7 mouse cellular contexts compared by ENCODE assay signal in the genomic region with DNA sequence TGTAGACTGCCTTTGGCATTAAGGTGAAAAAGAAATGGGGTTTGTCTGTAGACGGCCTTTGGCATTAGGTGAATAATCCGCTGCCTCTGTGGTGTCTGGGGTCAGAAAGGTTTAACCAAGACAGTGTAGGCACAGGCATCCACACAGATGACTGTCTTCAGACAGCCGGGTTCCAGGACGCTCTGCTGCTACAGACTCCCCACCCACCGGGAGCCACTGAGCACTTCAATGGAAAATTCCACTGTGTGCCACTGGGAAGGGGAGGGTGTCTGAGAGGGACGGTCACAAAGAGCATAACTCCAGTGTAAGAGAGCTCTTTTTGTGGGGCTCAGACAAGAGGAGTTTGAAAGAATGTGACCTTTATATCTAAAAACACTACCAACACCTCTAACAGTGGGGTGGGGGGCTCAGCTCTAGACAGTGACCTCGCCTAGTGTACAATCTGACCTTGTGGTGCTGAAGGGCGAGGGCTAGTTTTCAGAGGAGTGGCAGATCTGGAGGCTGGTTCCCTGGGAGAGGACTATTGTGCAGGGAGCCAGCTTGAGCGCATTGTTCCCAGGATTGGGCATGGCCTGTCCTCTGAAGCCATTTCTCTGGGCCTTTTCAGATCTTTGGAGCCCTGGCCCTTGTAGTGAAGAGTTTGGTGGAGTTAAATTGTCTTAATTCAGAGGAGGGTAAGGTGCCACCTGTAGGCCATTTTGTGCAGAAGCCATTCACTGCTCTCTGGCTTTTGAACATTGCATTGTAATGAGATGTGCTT. TPM values are rescaled to one million over a fixed set of nuclear protein-coding genes. Genes with fewer than 3 reads are reported as not detected.
DNase-seq lines count a peak whose midpoint lies in the region; ATAC-seq and TF ChIP-seq lines count a peak whose summit lies in the region.

No protein-coding gene starts in this region.

- H3K36me3 ChIP-seq in testis, adult 2 months (ENCODE audit: control insufficient read depth, insufficient read depth, low read length), result peaks cover 2% of the 10 kb centered on the region; the same call in 1 of the 2 replicates
- H3K36me3 ChIP-seq in heart, embryonic 10.5 days, result peaks cover 21% of the 10 kb centered on the region
- peaks cover 18% of the 10 kb centered on the region for H3K36me3 ChIP-seq in kidney, embryonic 15.5 days

- TF ChIP-seq CTCF in testis, adult 2 months (IDR thresholded peaks at IDR 0.05; ENCODE audit: control insufficient read depth, insufficient read depth, insufficient replicate concordance, low read depth, low read length), result no peak

- H3K9ac ChIP-seq in kidney, embryonic 15.5 days, result no peak overlapping the region

- no peak for DNase-seq in testis, postnatal 10 days (ENCODE audit: low spot score)
- DNase-seq in heart, embryonic 10.5 days (ENCODE audit: low spot score), result peak; percentile 86
- DNase-seq in retina, postnatal 1 day, result peak; percentile 37
- no peak for DNase-seq in gastrocnemius, postnatal 36 days

- no peak for TF ChIP-seq POLR2A in testis, adult 2 months (IDR thresholded peaks at IDR 0.05; ENCODE audit: control insufficient read depth, low read depth, low read length)

- no peaks in the 10 kb centered on the region; the same call in 1 of the 2 replicates for H3K4me1 ChIP-seq in testis, adult 2 months (ENCODE audit: control insufficient read depth, insufficient read depth, low read length)
- H3K4me1 ChIP-seq in heart, embryonic 10.5 days, result peaks cover 33% of the 10 kb centered on the region
- H3K4me1 ChIP-seq in kidney, embryonic 15.5 days, result peaks cover 23% of the 10 kb centered on the region

- no peaks in the 10 kb centered on the region for H3K9me3 ChIP-seq in heart, embryonic 10.5 days
- H3K9me3 ChIP-seq in kidney, embryonic 15.5 days (replicated peaks), result no peaks in the 10 kb centered on the region

- peak; percentile 75 for ATAC-seq in kidney, embryonic 15.5 days (replicated peaks; ENCODE audit: low FRiP score)
- ATAC-seq in granulocyte monocyte progenitor cell, adult 5-6 weeks (replicated peaks; ENCODE audit: poor library complexity, severe bottlenecking), result no peak

- H3K4me3 ChIP-seq in testis, adult 2 months (ENCODE audit: control insufficient read depth, low read depth, low read length), result no peak overlapping the region
- no peak overlapping the region for H3K4me3 ChIP-seq in heart, embryonic 10.5 days
- no peak overlapping the region for H3K4me3 ChIP-seq in kidney, embryonic 15.5 days (replicated peaks)

- intact Hi-C loops in gastrocnemius, postnatal 36 days (cut with DNase I), result no loop called here

- H3K4me2 ChIP-seq in kidney, embryonic 15.5 days, result no peak overlapping the region

- 29% methylated on average over 9 of the region's 9 CpGs for WGBS in heart, embryonic 10.5 days
- 59% methylated on average over 9 of the region's 9 CpGs for WGBS in kidney, embryonic 15.5 days

- H3K27me3 ChIP-seq in testis, adult 2 months (ENCODE audit: control insufficient read depth, insufficient read depth, low read length), result no peaks in the 10 kb centered on the region
- H3K27me3 ChIP-seq in heart, embryonic 10.5 days (ENCODE audit: insufficient read depth, poor library complexity, severe bottlenecking), result no peaks in the 10 kb centered on the region
- H3K27me3 ChIP-seq in kidney, embryonic 15.5 days, result no peaks in the 10 kb centered on the region

- peak overlapping the region; percentile 56 for H3K27ac ChIP-seq in testis, adult 2 months (ENCODE audit: control insufficient read depth, insufficient read depth, low read depth, low read length)
- peak overlapping the region; percentile 84 for H3K27ac ChIP-seq in heart, embryonic 10.5 days
- peak overlapping the region; percentile 60; the same call in 1 of the 2 replicates for H3K27ac ChIP-seq in kidney, embryonic 15.5 days

RNA-seq across cellular contexts. Expression of gene Slc5a3, which starts 45.6 kb away (rescaled TPM):
- 2.1 and 3.9 TPM in 2 replicates for polyA plus RNA-seq in testis, adult 2 months (2012; rRNA removed)
- 6.0 and 7.0 TPM in 2 replicates for polyA plus RNA-seq in heart, embryonic 10.5 days (2016; fragmentation: Nextera tagmentation; extraction: Ambion mirVana)
- polyA plus RNA-seq in kidney, embryonic 15.5 days (2015; fragmentation: Nextera tagmentation; extraction: Ambion mirVana), result 9.5 and 10.5 TPM in 2 replicates
- 1 to 10 TPM; 2.2 to 4.0 TPM for total RNA-seq in gastrocnemius, postnatal 36 days (2021)
- 5.1 and 5.3 TPM in 2 replicates for total RNA-seq in granulocyte monocyte progenitor cell, adult 5-6 weeks (2014; fragmentation: Nextera tagmentation)
- total RNA-seq in granulocyte monocyte progenitor cell, adult 5-6 weeks (2017), result 3.3 and 4.1 TPM in 2 replicates

RNA-seq across cellular contexts. Expression of gene Gm49711, which starts 45.6 kb away (rescaled TPM):
- not detected in 2 replicates for polyA plus RNA-seq in testis, adult 2 months (2012; rRNA removed)
- 0.21 TPM in 1 of 2 replicates, not detected in the other for polyA plus RNA-seq in heart, embryonic 10.5 days (2016; fragmentation: Nextera tagmentation; extraction: Ambion mirVana)
- polyA plus RNA-seq in kidney, embryonic 15.5 days (2015; fragmentation: Nextera tagmentation; extraction: Ambion mirVana), result 0.29 TPM in 1 of 2 replicates, not detected in the other
- not detected for total RNA-seq in gastrocnemius, postnatal 36 days (2021)
- not detected in 2 replicates for total RNA-seq in granulocyte monocyte progenitor cell, adult 5-6 weeks (2014; fragmentation: Nextera tagmentation)
- not detected in 2 replicates for total RNA-seq in granulocyte monocyte progenitor cell, adult 5-6 weeks (2017)

RNA-seq across cellular contexts. Expression of gene Mrps6, which starts 45.7 kb away (rescaled TPM):
- 19.2 and 22.9 TPM in 2 replicates for polyA plus RNA-seq in testis, adult 2 months (2012; rRNA removed)
- 119 and 122 TPM in 2 replicates for polyA plus RNA-seq in heart, embryonic 10.5 days (2016; fragmentation: Nextera tagmentation; extraction: Ambion mirVana)
- 151 and 166 TPM in 2 replicates for polyA plus RNA-seq in kidney, embryonic 15.5 days (2015; fragmentation: Nextera tagmentation; extraction: Ambion mirVana)
- 10 to 100 TPM; 19.1 to 19.5 TPM for total RNA-seq in gastrocnemius, postnatal 36 days (2021)
- 32.7 and 41.0 TPM in 2 replicates for total RNA-seq in granulocyte monocyte progenitor cell, adult 5-6 weeks (2014; fragmentation: Nextera tagmentation)
- total RNA-seq in granulocyte monocyte progenitor cell, adult 5-6 weeks (2017), result 14.4 and 15.5 TPM in 2 replicates

Comparison
In these comparisons a context has a peak if more than half of its experiments do, and no peak if none do; other contexts are left out.
1. DNase-seq: peak in heart, embryonic 10.5 days (single experiment) and retina, postnatal 1 day (single experiment); none in testis, postnatal 10 days (single experiment) and gastrocnemius, postnatal 36 days (0 of 2).
2. Peak in every context shown above with its lines, with median percentiles within 50 percentile points of each other: H3K27ac ChIP-seq.